Mouse (Mus musculus): ENCODE data around the gene Shc3. TPM values are rescaled to one million over a fixed set of nuclear protein-coding genes. Genes with fewer than 3 reads are reported as not detected.

The Shc3 gene
- polyA plus RNA-seq, 1 experiment from 2014 or later, result 0.31 TPM

DNA sequence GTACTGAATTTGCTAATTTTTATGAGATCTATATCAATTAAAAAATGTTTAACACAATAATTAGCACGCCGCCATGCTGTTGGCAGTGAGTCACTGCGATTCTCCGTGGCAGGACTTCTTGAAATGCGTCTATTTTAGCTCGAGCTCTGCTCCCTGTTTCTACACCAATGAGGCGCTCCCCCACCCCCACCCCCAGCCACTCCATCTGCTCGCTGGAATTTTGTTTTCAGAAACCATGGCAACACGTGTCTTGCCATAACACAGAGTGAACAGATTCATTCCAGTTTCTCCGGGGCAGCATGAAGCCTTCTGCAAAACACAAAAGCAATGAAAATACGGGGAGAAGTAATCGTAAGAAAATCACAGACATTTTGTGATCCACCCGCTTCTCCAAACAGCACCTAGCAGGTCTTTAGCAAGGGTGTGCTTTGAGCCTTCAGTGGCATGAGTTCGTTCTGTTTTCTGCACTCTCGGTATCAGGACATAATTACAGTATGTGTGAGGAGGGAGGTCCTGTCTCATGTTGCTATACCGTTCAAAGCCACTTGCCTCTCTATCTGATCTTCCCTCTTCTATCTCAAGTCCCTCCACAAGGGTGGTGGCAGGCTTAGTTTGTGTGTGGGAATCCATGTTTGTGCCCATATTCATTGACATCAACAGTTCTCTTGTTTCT, 34.1 kb upstream of the Shc3 start:
- ATAC-seq (ENCODE audit: low FRiP score, low TSS enrichment), result no peak
- no peaks in the 10 kb centered on the region for H3K27me3 ChIP-seq (ENCODE audit: insufficient read depth, low read length)

DNA sequence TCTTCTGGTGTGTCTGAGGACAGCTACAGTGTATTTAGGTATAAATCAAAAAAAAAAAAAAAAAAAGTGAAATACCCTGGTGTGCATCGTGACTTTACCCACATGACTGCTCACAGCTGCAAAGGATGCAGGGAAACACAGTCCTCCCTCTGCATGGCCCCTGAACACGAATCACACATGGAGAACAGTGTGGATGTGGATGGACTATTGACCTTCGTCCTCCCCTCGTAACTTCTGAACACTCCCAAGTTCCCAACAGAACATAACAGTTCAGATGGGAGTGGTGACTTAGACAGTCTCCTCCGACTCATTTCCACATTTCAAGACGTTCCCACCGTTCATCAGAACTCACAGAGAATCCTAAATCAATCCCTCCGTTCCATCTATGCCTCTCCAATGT, 33.5 kb upstream of the Shc3 start:
- Histone ChIP-seq H3K9me3 (ENCODE audit: low read length) (no peaks in the 10 kb centered on the region), H3K27ac (ENCODE audit: low read length) (no peak overlapping the region), H3K36me3 (ENCODE audit: insufficient read depth, low read length) (no peaks in the 10 kb centered on the region), H3K27me3 (ENCODE audit: insufficient read depth, low read length) (no peaks in the 10 kb centered on the region), H3K9ac (replicated peaks; ENCODE audit: low read length) (no peak overlapping the region), H3K4me3 (ENCODE audit: low read length) (no peak overlapping the region), H3K4me2 (replicated peaks; ENCODE audit: low read depth, low read length) (peak overlapping the region; percentile 38; the same call in 1 of the 2 replicates), H3K4me1 (ENCODE audit: insufficient read depth, low read length) (no peaks in the 10 kb centered on the region; the same call in 1 of the 2 replicates)
- 0 out of 2 replicates have a peak, but pooled peaks have one; percentile 31 for ATAC-seq (ENCODE audit: low FRiP score, low TSS enrichment)
- WGBS, result 45% methylated on average over 8 of the region's 8 CpGs

More for the DNA sequence above, 34.1 kb upstream of the Shc3 start:
- H3K4me1 ChIP-seq (ENCODE audit: insufficient read depth, low read length), result no peaks in the 10 kb centered on the region; the same call in 1 of the 2 replicates
- peak overlapping the region; percentile 38 for H3K4me2 ChIP-seq (replicated peaks; ENCODE audit: low read depth, low read length)
- 30% methylated on average over 16 of the region's 16 CpGs for WGBS
- no peak overlapping the region for H3K27ac ChIP-seq (ENCODE audit: low read length)
- no peaks in the 10 kb centered on the region for H3K36me3 ChIP-seq (ENCODE audit: insufficient read depth, low read length)
- H3K4me3 ChIP-seq (ENCODE audit: low read length), result peak overlapping the region; percentile 18
- no peak overlapping the region for H3K9ac ChIP-seq (replicated peaks; ENCODE audit: low read length)
- no peaks in the 10 kb centered on the region for H3K9me3 ChIP-seq (ENCODE audit: low read length)

DNA sequence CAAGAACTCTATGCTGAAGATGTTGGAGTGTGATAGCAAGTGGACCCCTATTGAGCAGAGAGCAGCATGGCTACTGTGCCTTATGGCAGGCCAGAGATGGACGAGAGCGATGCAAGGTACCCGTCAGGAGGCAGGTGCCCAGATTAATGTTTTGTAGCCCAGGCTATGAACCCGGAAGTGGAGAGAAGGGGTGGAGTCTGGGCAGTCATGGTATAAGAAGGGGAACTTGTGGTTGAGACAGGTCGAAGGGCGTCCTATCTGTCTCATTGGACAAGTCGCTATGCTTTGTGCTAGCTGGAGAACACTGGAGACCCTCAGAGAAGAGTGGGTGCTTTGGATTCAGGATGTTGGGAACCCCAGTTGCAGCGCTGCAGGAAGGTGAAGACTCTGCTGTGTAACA, 30.9 kb upstream of the Shc3 start:
- no peak overlapping the region for H3K4me3 ChIP-seq (ENCODE audit: low read length)
- no peak for ATAC-seq (ENCODE audit: low FRiP score, low TSS enrichment)
- WGBS, result 86% methylated on average over 8 of the region's 8 CpGs
- no peak overlapping the region for H3K27ac ChIP-seq (ENCODE audit: low read length)
- no peak overlapping the region for H3K4me2 ChIP-seq (replicated peaks; ENCODE audit: low read depth, low read length)
- peaks cover 10% of the 10 kb centered on the region for H3K27me3 ChIP-seq (ENCODE audit: insufficient read depth, low read length)
- peaks cover 3% of the 10 kb centered on the region; the same call in 1 of the 2 replicates for H3K4me1 ChIP-seq (ENCODE audit: insufficient read depth, low read length)
- no peak overlapping the region for H3K9ac ChIP-seq (replicated peaks; ENCODE audit: low read length)
- H3K36me3 ChIP-seq (ENCODE audit: insufficient read depth, low read length), result no peaks in the 10 kb centered on the region
- no peaks in the 10 kb centered on the region for H3K9me3 ChIP-seq (ENCODE audit: low read length)

DNA sequence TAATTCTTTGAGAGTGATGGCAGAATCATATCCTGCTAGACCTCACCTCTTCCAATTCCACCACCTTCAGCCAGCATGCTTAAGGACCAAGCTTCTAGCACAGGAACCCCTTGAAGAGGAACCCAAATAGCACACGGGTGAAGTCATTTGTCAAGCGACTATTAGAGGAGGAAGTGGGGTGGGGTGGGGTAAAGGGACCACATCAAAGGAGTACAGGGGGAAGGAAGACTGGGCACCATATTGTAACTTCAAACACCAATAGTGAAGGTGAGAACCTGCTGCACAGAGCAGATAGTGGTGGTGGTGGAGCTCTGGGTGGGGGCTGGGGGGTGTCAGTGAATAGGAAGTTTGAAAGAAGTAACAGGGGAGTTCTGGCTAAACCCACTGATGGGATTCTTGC, 28.8 kb upstream of the Shc3 start:
- no peak overlapping the region for H3K9ac ChIP-seq (replicated peaks; ENCODE audit: low read length)
- WGBS, result 25% methylated on average over 2 of the region's 2 CpGs
- no peak for ATAC-seq (ENCODE audit: low FRiP score, low TSS enrichment)

DNA sequence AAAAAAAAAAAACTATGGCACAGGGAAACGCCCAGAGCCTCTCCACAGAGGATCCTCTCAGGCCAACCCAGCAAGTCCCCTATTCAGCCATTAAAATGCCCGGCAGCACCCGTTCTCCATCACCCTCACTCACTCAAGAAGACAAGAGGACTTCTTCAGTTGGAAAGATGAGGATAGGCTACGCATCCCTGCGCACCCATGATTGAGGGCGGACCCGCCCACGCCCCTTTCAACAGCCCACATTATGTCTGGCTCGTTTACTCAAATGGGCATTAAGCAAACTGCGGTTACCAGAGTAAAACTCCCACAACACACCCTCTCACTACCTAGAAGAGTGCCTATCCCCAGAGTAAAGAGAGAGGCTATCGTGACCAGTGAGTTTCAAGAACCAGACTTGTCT, 26.2 kb upstream of the Shc3 start:
- WGBS, result 26% methylated on average over 11 of the region's 11 CpGs

More for the DNA sequence above, 28.8 kb upstream of the Shc3 start:
- Histone ChIP-seq H3K4me1 (ENCODE audit: insufficient read depth, low read length) (peaks cover 8% of the 10 kb centered on the region; the same call in 1 of the 2 replicates), H3K9me3 (ENCODE audit: low read length) (no peaks in the 10 kb centered on the region), H3K27me3 (ENCODE audit: insufficient read depth, low read length) (peaks cover 21% of the 10 kb centered on the region), H3K36me3 (ENCODE audit: insufficient read depth, low read length) (no peaks in the 10 kb centered on the region), H3K4me3 (ENCODE audit: low read length) (no peak overlapping the region), H3K27ac (ENCODE audit: low read length) (no peak overlapping the region), H3K4me2 (replicated peaks; ENCODE audit: low read depth, low read length) (no peak overlapping the region)

DNA sequence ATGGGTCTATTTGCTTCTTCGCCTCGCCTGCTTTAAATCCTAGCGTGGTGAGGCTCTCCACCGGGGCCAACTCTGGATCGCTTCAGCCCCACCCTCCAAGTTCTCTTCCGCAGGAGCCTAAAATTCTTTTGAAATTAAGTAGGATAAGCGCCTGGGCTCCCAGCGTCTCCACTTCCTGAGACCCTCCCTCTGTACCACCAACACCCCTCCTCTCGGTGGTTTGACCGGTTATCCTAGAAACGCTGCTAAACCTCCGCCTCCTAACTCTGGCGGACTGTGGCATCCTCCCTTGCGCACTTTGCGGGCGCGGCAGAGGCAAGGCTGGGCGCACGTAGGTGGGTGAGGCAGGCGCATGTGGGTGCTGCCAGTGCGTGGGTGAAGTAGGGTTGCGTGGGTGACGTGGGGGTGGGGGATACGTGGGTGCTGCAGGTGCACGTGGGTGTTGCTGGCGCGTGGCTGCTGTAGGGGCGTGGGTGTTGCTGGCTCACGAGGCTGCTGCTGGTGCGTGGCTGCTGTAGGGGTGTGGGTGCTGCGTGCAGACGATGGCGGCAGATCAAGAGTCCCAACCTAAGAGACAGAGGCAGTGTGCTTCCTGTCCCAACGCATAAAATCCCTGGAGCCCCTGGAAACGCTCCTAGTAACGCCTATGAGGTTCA, 25.6 kb upstream of the Shc3 start:
- H3K9ac ChIP-seq (replicated peaks; ENCODE audit: low read length), result peak overlapping the region; percentile 55
- H3K36me3 ChIP-seq (ENCODE audit: insufficient read depth, low read length), result no peaks in the 10 kb centered on the region
- peaks cover 8% of the 10 kb centered on the region; the same call in 1 of the 2 replicates for H3K4me1 ChIP-seq (ENCODE audit: insufficient read depth, low read length)
- no peaks in the 10 kb centered on the region for H3K9me3 ChIP-seq (ENCODE audit: low read length)
- peaks cover 21% of the 10 kb centered on the region for H3K27me3 ChIP-seq (ENCODE audit: insufficient read depth, low read length)
- H3K4me3 ChIP-seq (ENCODE audit: low read length), result peak overlapping the region; percentile 49
- no peak overlapping the region for H3K27ac ChIP-seq (ENCODE audit: low read length)
- ATAC-seq (ENCODE audit: low FRiP score, low TSS enrichment), result peak; percentile 35; the same call in 1 of the 2 replicates
- H3K4me2 ChIP-seq (replicated peaks; ENCODE audit: low read depth, low read length), result peak overlapping the region; percentile 96
- WGBS, result 1% methylated on average over 36 of the region's 36 CpGs

More for the DNA sequence above, 26.2 kb upstream of the Shc3 start:
- H3K27ac ChIP-seq (ENCODE audit: low read length), result no peak overlapping the region
- H3K4me1 ChIP-seq (ENCODE audit: insufficient read depth, low read length), result peaks cover 8% of the 10 kb centered on the region; the same call in 1 of the 2 replicates
- H3K27me3 ChIP-seq (ENCODE audit: insufficient read depth, low read length), result peaks cover 21% of the 10 kb centered on the region
- peak overlapping the region; percentile 96 for H3K4me2 ChIP-seq (replicated peaks; ENCODE audit: low read depth, low read length)
- no peaks in the 10 kb centered on the region for H3K9me3 ChIP-seq (ENCODE audit: low read length)
- H3K9ac ChIP-seq (replicated peaks; ENCODE audit: low read length), result no peak overlapping the region
- H3K36me3 ChIP-seq (ENCODE audit: insufficient read depth, low read length), result no peaks in the 10 kb centered on the region
- H3K4me3 ChIP-seq (ENCODE audit: low read length), result peak overlapping the region; percentile 49
- 0 out of 2 replicates have a peak, but pooled peaks have one; percentile 27 for ATAC-seq (ENCODE audit: low FRiP score, low TSS enrichment)

DNA sequence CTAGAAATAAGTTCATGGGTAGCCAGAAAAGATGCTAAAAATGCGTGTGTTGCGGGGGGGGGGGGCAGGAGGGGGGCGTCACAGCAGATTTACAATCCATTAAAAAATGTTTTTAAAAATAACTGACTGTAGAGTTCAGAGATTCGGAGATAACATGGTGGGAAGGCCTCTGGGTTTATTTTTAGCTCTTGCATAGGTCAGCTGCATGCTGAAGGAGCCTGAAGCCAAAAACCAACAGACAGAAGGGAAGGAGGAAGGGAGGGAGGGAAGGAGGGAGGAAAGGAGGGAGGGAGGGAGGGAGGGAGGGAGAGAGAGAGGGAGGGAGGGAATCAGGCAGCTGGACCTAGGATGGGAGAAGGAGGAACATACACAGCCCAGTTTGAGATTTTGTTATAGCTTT, 18.8 kb upstream of the Shc3 start:
- no peak for ATAC-seq (ENCODE audit: low FRiP score, low TSS enrichment)
- Histone ChIP-seq H3K27me3 (ENCODE audit: insufficient read depth, low read length) (no peaks in the 10 kb centered on the region), H3K36me3 (ENCODE audit: insufficient read depth, low read length) (no peaks in the 10 kb centered on the region), H3K4me2 (replicated peaks; ENCODE audit: low read depth, low read length) (no peak overlapping the region), H3K27ac (ENCODE audit: low read length) (no peak overlapping the region), H3K9ac (replicated peaks; ENCODE audit: low read length) (no peak overlapping the region), H3K9me3 (ENCODE audit: low read length) (peaks cover 9% of the 10 kb centered on the region), H3K4me3 (ENCODE audit: low read length) (no peak overlapping the region), H3K4me1 (ENCODE audit: insufficient read depth, low read length) (no peaks in the 10 kb centered on the region)
- WGBS, result 41% methylated on average over 4 of the region's 4 CpGs

DNA sequence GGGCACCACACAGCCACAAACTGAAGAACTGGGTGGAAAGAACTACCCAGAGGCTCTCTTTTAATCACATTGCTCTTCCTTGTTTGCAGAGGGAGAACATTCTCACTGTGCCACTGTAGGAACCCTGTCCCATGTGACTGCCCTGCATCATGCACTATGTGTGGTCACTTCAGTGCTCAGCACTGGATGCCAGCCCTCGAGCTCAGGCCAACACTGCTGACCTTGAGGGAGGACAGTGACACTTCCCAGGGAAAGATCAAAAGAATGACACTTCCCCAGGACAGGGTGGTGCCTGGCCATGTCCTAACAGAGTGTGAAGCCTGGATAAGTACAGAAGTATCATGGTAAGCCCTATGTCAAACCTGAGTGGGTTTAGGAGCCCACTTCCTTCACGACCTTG, 13.0 kb upstream of the Shc3 start:
- no peak for ATAC-seq (ENCODE audit: low FRiP score, low TSS enrichment)
- Histone ChIP-seq H3K36me3 (ENCODE audit: insufficient read depth, low read length) (no peaks in the 10 kb centered on the region), H3K27me3 (ENCODE audit: insufficient read depth, low read length) (no peaks in the 10 kb centered on the region), H3K4me3 (ENCODE audit: low read length) (no peak overlapping the region), H3K4me1 (ENCODE audit: insufficient read depth, low read length) (peaks cover 4% of the 10 kb centered on the region; the same call in 1 of the 2 replicates), H3K9me3 (ENCODE audit: low read length) (peaks cover 9% of the 10 kb centered on the region), H3K27ac (ENCODE audit: low read length) (no peak overlapping the region), H3K4me2 (replicated peaks; ENCODE audit: low read depth, low read length) (no peak overlapping the region), H3K9ac (replicated peaks; ENCODE audit: low read length) (no peak overlapping the region)
- 51% methylated on average over 2 of the region's 2 CpGs for WGBS

DNA sequence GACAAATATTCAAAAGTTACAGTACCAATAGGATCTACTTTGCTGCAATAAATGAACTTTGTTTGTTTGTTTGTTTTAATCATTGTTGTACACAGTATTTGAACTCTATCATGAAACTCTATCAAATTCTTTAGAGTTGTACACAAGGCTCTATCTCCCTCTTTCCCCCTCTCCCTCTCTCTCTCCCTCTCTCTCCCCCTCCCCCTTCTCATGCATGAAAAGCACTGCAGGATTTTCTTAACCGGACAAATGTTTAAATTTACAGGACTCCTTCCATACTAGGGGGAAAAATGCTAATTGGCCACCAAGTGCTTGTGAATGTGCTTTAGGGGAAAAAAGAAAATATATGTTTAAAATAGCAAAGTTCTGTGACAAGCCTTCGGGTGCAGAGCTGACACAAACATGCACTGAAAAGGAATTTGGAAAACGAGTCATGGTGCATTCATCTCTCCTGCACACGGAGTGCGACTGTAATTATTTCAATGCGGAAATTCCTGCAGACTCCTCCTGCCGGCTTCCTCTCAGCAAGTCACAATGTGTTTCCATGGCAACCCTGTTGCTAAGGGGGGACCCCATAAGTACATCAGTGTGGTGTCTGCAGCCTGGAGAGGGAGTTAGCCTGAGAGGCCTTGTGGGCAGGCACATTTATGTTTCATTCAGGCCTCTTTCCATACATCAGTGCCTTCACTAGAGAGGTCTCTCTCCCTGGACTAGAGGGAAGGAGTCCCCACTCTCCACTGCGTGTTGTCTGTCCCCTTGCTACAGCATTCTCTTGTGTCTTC, 11.2 kb upstream of the Shc3 start:
- Histone ChIP-seq H3K4me2 (replicated peaks; ENCODE audit: low read depth, low read length) (no peak overlapping the region), H3K9ac (replicated peaks; ENCODE audit: low read length) (no peak overlapping the region), H3K9me3 (ENCODE audit: low read length) (peaks cover 3% of the 10 kb centered on the region), H3K27me3 (ENCODE audit: insufficient read depth, low read length) (no peaks in the 10 kb centered on the region), H3K36me3 (ENCODE audit: insufficient read depth, low read length) (no peaks in the 10 kb centered on the region), H3K4me3 (ENCODE audit: low read length) (no peak overlapping the region), H3K4me1 (ENCODE audit: insufficient read depth, low read length) (peaks cover 4% of the 10 kb centered on the region; the same call in 1 of the 2 replicates), H3K27ac (ENCODE audit: low read length) (no peak overlapping the region)
- ATAC-seq (ENCODE audit: low FRiP score, low TSS enrichment), result 0 out of 2 replicates have a peak, but pooled peaks have one; percentile 27
- 24% methylated on average over 8 of the region's 8 CpGs for WGBS
